Mouse (Mus musculus): Measurements from ENCODE around the gene Serpinb1c.

DNA sequence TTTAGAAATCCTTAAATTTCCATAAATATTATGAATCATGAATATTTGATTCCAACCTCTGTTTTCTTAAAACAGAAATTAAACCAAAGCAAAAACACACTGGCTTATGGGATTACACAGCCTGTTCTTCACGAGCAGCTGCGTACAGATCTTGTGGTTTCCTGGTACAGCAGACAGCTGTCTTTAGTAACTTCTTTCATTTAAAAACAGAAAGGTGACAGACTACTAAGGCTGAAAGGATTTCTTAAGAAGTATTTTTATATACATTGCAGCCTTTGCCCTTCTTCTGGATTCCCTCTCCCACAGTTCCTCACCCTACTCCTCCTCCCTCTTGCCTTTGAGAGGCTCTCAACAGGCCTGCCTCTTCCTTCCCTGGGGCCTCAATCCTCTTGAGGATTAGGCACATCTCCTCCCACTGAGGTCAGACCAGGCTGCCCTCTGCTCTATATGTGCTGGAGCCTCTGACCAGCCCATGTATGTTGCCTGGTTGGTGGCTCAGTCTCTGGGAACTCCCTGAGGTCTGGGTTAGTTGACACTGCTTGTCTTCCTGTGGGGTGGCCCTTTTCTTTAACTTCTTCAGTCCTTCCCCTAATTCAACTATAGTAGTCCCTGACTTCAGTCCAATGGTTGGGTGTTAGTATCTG lies 31.2 kb upstream of the Serpinb1c start:
- TF ChIP-seq POLR2A (IDR thresholded peaks at IDR 0.05; ENCODE audit: low read depth, low read length) (no peak), CTCF (IDR thresholded peaks at IDR 0.05; ENCODE audit: borderline replicate concordance, insufficient read depth, low read length) (no peak)
